Mouse (Mus musculus): ENCODE measurements at regions not wholly inside any gene's neighbourhood (a gene's known extent, or its start where the extent isn't known, plus 50 kb on each side); places are given as distances from the start of the nearest gene placed in this dataset.

GRCm38 (mm10) chr1:82129700-82130275, 103.1 kb upstream of the Gm9747 start:
- Histone ChIP-seq H3K9me3 (ENCODE audit: control insufficient read depth, low read length) (no peaks in the 10 kb centered on the region), H3K4me1 (ENCODE audit: control insufficient read depth, insufficient read depth, low read length) (no peaks in the 10 kb centered on the region), H3K4me2 (ENCODE audit: low read depth, low read length) (no peak overlapping the region), H3K9ac (replicated peaks; ENCODE audit: low read depth, low read length) (no peak overlapping the region), H3K27me3 (ENCODE audit: control insufficient read depth, insufficient read depth, low read length) (no peaks in the 10 kb centered on the region), H3K4me3 (ENCODE audit: low read depth, low read length) (no peak overlapping the region), H3K36me3 (ENCODE audit: control insufficient read depth, insufficient read depth, low read length) (no peaks in the 10 kb centered on the region), H3K27ac (ENCODE audit: low read depth, low read length) (no peak overlapping the region)
- WGBS = 35% methylated on average over 5 of the region's 5 CpGs
- ATAC-seq (ENCODE audit: low read depth) = no peak; the same call in 1 of the 2 replicates

GRCm38 (mm10) chr1:82132536-82132935, 100.4 kb upstream of the Gm9747 start:
- Histone ChIP-seq H3K4me3 (ENCODE audit: low read depth, low read length) (no peak overlapping the region), H3K27ac (ENCODE audit: low read depth, low read length) (no peak overlapping the region), H3K4me1 (ENCODE audit: control insufficient read depth, insufficient read depth, low read length) (no peaks in the 10 kb centered on the region), H3K4me2 (ENCODE audit: low read depth, low read length) (no peak overlapping the region), H3K27me3 (ENCODE audit: control insufficient read depth, insufficient read depth, low read length) (no peaks in the 10 kb centered on the region), H3K9me3 (ENCODE audit: control insufficient read depth, low read length) (no peaks in the 10 kb centered on the region), H3K9ac (replicated peaks; ENCODE audit: low read depth, low read length) (no peak overlapping the region), H3K36me3 (ENCODE audit: control insufficient read depth, insufficient read depth, low read length) (no peaks in the 10 kb centered on the region)
- ATAC-seq (ENCODE audit: low read depth) = no peak
- WGBS = 86% methylated on average over 6 of the region's 6 CpGs

- no peak for ATAC-seq (ENCODE audit: low read depth)
- H3K4me2 ChIP-seq (ENCODE audit: low read depth, low read length) = no peak overlapping the region
- H3K27me3 ChIP-seq (ENCODE audit: control insufficient read depth, insufficient read depth, low read length) = no peaks in the 10 kb centered on the region
- no peaks in the 10 kb centered on the region for H3K9me3 ChIP-seq (ENCODE audit: control insufficient read depth, low read length)
- WGBS = 92% methylated on average over 2 of the region's 2 CpGs
- no peaks in the 10 kb centered on the region for H3K4me1 ChIP-seq (ENCODE audit: control insufficient read depth, insufficient read depth, low read length)
- H3K27ac ChIP-seq (ENCODE audit: low read depth, low read length) = no peak overlapping the region
- H3K9ac ChIP-seq (replicated peaks; ENCODE audit: low read depth, low read length) = no peak overlapping the region
- H3K4me3 ChIP-seq (ENCODE audit: low read depth, low read length) = no peak overlapping the region
- no peaks in the 10 kb centered on the region for H3K36me3 ChIP-seq (ENCODE audit: control insufficient read depth, insufficient read depth, low read length)
These were observed 98.0 kb upstream of the Gm9747 start for GRCm38 (mm10) chr1:82134938-82135337.

- peak; percentile 49; the same call in 1 of the 2 replicates for ATAC-seq (ENCODE audit: low read depth)
- Histone ChIP-seq H3K9me3 (ENCODE audit: control insufficient read depth, low read length) (no peaks in the 10 kb centered on the region), H3K36me3 (ENCODE audit: control insufficient read depth, insufficient read depth, low read length) (no peaks in the 10 kb centered on the region), H3K4me2 (ENCODE audit: low read depth, low read length) (no peak overlapping the region), H3K27me3 (ENCODE audit: control insufficient read depth, insufficient read depth, low read length) (no peaks in the 10 kb centered on the region), H3K4me1 (ENCODE audit: control insufficient read depth, insufficient read depth, low read length) (no peaks in the 10 kb centered on the region), H3K9ac (replicated peaks; ENCODE audit: low read depth, low read length) (no peak overlapping the region), H3K27ac (ENCODE audit: low read depth, low read length) (no peak overlapping the region), H3K4me3 (ENCODE audit: low read depth, low read length) (no peak overlapping the region)
- WGBS = 64% methylated on average over 8 of the region's 8 CpGs
These were observed 97.1 kb upstream of the Gm9747 start for GRCm38 (mm10) chr1:82135761-82136331.

GRCm38 (mm10) chr1:82145256-82145655, 87.7 kb upstream of the Gm9747 start:
- ATAC-seq (ENCODE audit: low read depth) = no peak
- Histone ChIP-seq H3K9ac (replicated peaks; ENCODE audit: low read depth, low read length) (no peak overlapping the region), H3K4me2 (ENCODE audit: low read depth, low read length) (no peak overlapping the region), H3K4me3 (ENCODE audit: low read depth, low read length) (no peak overlapping the region), H3K27ac (ENCODE audit: low read depth, low read length) (no peak overlapping the region), H3K27me3 (ENCODE audit: control insufficient read depth, insufficient read depth, low read length) (no peaks in the 10 kb centered on the region), H3K4me1 (ENCODE audit: control insufficient read depth, insufficient read depth, low read length) (no peaks in the 10 kb centered on the region), H3K36me3 (ENCODE audit: control insufficient read depth, insufficient read depth, low read length) (no peaks in the 10 kb centered on the region), H3K9me3 (ENCODE audit: control insufficient read depth, low read length) (no peaks in the 10 kb centered on the region)
- WGBS = 67% methylated on average over 2 of the region's 2 CpGs

GRCm38 (mm10) chr1:82150219-82151128, 82.4 kb upstream of the Gm9747 start:
- no peaks in the 10 kb centered on the region for H3K9me3 ChIP-seq (ENCODE audit: control insufficient read depth, low read length)
- H3K4me2 ChIP-seq (ENCODE audit: low read depth, low read length) = no peak overlapping the region
- no peaks in the 10 kb centered on the region for H3K27me3 ChIP-seq (ENCODE audit: control insufficient read depth, insufficient read depth, low read length)
- no peak overlapping the region for H3K4me3 ChIP-seq (ENCODE audit: low read depth, low read length)
- no peaks in the 10 kb centered on the region for H3K4me1 ChIP-seq (ENCODE audit: control insufficient read depth, insufficient read depth, low read length)
- no peaks in the 10 kb centered on the region for H3K36me3 ChIP-seq (ENCODE audit: control insufficient read depth, insufficient read depth, low read length)
- ATAC-seq (ENCODE audit: low read depth) = peak; percentile 93
- 24% methylated on average over 13 of the region's 13 CpGs for WGBS
- H3K9ac ChIP-seq (replicated peaks; ENCODE audit: low read depth, low read length) = no peak overlapping the region
- H3K27ac ChIP-seq (ENCODE audit: low read depth, low read length) = peak overlapping the region; percentile 1; the same call in 1 of the 2 replicates

GRCm38 (mm10) chr1:82155961-82156360, 77.0 kb upstream of the Gm9747 start:
- ATAC-seq (ENCODE audit: low read depth) = no peak
- no peak overlapping the region for H3K4me3 ChIP-seq (ENCODE audit: low read depth, low read length)
- no peaks in the 10 kb centered on the region for H3K27me3 ChIP-seq (ENCODE audit: control insufficient read depth, insufficient read depth, low read length)
- no peaks in the 10 kb centered on the region for H3K4me1 ChIP-seq (ENCODE audit: control insufficient read depth, insufficient read depth, low read length)
- H3K36me3 ChIP-seq (ENCODE audit: control insufficient read depth, insufficient read depth, low read length) = no peaks in the 10 kb centered on the region
- no peak overlapping the region for H3K27ac ChIP-seq (ENCODE audit: low read depth, low read length)
- no peak overlapping the region for H3K9ac ChIP-seq (replicated peaks; ENCODE audit: low read depth, low read length)
- no peaks in the 10 kb centered on the region for H3K9me3 ChIP-seq (ENCODE audit: control insufficient read depth, low read length)
- no peak overlapping the region for H3K4me2 ChIP-seq (ENCODE audit: low read depth, low read length)

- no peaks in the 10 kb centered on the region for H3K9me3 ChIP-seq (ENCODE audit: control insufficient read depth, low read length)
- H3K9ac ChIP-seq (replicated peaks; ENCODE audit: low read depth, low read length) = no peak overlapping the region
- WGBS = 73% methylated on average over 1 of the region's 1 CpGs
- no peak for ATAC-seq (ENCODE audit: low read depth)
- no peaks in the 10 kb centered on the region for H3K36me3 ChIP-seq (ENCODE audit: control insufficient read depth, insufficient read depth, low read length)
- H3K4me2 ChIP-seq (ENCODE audit: low read depth, low read length) = no peak overlapping the region
- H3K27me3 ChIP-seq (ENCODE audit: control insufficient read depth, insufficient read depth, low read length) = no peaks in the 10 kb centered on the region
- no peaks in the 10 kb centered on the region for H3K4me1 ChIP-seq (ENCODE audit: control insufficient read depth, insufficient read depth, low read length)
- no peak overlapping the region for H3K27ac ChIP-seq (ENCODE audit: low read depth, low read length)
- no peak overlapping the region for H3K4me3 ChIP-seq (ENCODE audit: low read depth, low read length)
These were observed 75.9 kb upstream of the Gm9747 start for GRCm38 (mm10) chr1:82157013-82157412.

- no peak for ATAC-seq (ENCODE audit: low read depth)
- Histone ChIP-seq H3K4me3 (ENCODE audit: low read depth, low read length) (no peak overlapping the region), H3K9ac (replicated peaks; ENCODE audit: low read depth, low read length) (no peak overlapping the region), H3K4me1 (ENCODE audit: control insufficient read depth, insufficient read depth, low read length) (no peaks in the 10 kb centered on the region), H3K27me3 (ENCODE audit: control insufficient read depth, insufficient read depth, low read length) (no peaks in the 10 kb centered on the region), H3K36me3 (ENCODE audit: control insufficient read depth, insufficient read depth, low read length) (no peaks in the 10 kb centered on the region), H3K27ac (ENCODE audit: low read depth, low read length) (no peak overlapping the region), H3K4me2 (ENCODE audit: low read depth, low read length) (no peak overlapping the region), H3K9me3 (ENCODE audit: control insufficient read depth, low read length) (no peaks in the 10 kb centered on the region)
- WGBS = 48% methylated on average over 3 of the region's 3 CpGs
These were observed 74.4 kb upstream of the Gm9747 start for GRCm38 (mm10) chr1:82158466-82158865.

Data from neural tube, embryonic 14.5 days (tissue).